Mouse (Mus musculus) frontal cortex, postnatal 25 days (tissue): ENCODE results near the gene Gmpr2.

ENCODE experiments used
- DNase-seq, 2 experiments: peaks; one replicate each; pipeline ENCODE4 v3.0.0; 2022; ENCODE audit warnings: low spot score in 2 of 2

Gene Gmpr2

DNA sequence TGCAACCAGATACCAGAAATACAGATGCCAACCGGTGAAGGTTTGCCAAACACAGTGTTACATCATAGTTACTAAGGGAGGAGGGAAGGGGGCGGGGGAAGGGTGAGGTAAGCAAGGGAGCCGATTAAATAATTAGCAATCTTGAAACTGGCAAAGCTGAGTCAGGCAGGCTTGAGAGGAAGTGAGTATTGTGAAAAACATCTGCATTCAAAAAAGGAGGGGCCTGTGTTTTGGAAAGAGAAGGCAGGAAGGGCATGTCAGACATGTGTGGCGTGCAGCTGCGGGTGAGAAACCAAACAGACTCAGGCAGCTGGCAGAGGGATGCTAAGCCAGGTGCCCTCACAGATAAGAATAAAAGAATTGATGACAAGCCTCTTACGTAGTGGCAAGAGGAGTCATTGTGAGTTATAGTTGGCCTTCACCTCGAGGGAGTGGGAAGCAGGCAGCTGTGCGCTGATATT is 52.7 kb downstream of the Gmpr2 start:
- DNase-seq: no peak

GRCm38 (mm10) chr14:55726261-55726660 is 54.5 kb downstream of the Gmpr2 start:
- no peak for DNase-seq

DNA sequence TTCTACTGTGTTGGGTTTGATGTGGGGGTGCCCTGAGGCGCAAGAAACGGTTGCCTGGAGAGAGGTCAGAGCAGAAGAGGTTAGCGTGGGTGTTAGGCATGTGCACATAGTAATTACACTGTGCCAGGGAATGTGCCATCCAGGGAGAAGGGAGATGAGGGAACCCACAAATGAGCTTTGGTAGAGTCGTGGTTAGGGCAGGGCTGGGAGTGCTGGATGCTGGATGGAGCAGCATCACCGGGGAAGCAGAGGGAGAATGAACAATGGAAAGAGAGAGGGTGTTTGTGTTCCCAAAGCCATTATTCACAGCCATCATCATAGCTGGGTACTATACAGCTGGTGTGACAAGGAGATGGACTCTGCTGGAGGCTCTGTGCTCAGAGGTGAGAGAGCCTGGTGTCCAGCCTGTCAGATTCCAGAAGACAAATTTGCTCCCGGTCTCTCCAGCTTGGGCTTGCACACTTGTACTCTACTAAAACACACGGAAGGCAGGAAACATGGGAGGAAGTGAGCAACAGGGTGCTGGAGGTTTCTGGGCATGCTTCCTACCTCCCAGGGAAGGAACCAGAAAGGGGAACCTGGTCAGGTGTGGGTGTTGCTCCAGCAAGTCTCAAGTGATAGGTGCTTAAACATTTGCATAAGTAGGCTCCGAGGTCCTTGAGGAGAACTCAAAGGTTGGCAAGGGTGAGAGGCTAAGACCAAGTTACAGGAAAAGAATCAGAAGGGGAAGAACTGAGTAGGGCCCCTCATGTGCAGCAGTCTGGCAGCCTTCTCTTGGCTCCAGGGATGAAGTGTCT is 56.3 kb downstream of the Gmpr2 start:
- no peak for DNase-seq
